Mouse (Mus musculus) spleen, postnatal 36 days (tissue): ENCODE results near the gene Rps21.

Experiments used
- DNase-seq, 2 experiments: peaks; one replicate each; pipeline ENCODE4 v3.0.0; 2022; ENCODE audit warnings: low spot score in 2 of 2, mixed read lengths in 1 of 2

Rps21 gene

DNA sequence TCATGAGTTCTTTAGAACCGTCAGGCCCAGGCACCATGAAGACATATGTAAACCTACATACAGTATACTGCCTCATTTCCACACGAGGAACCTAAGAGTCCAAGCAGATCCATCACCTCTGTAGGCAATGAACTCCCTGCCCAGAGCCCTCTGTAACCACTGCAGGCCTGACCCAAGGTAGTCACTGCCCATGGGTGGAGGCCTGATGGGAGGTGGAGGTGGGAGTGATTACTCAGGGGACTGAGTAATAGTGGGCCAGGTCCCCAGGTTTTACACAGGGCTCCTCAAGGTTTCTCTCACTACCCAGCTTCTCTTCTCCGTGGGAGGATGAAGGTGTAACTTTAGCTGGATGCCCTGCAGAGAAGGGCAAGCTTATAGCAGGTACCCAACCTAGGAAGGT lies 28.0 kb upstream of the Rps21 start:
- DNase-seq = no peak

DNA sequence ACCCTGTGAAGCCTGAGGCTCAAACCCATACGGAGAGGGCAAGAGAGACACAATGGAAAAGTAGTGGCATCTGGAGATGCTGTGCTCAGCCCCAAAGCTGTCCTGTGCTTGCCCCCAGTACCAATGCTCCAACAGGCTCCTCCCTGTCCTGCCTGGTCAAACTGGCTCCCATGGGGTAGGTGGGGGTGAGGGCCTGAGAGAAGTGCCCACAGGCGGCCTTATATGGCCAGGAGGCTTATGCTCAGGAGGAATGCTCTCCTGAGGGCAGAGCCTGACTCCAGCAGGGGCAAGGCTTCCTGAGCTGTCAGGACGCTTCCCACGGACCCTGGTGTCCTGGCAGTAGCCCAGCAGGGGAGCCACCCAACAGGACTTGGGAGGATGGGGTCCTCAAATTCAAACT lies 26.7 kb upstream of the Rps21 start:
- DNase-seq = no peak

DNA sequence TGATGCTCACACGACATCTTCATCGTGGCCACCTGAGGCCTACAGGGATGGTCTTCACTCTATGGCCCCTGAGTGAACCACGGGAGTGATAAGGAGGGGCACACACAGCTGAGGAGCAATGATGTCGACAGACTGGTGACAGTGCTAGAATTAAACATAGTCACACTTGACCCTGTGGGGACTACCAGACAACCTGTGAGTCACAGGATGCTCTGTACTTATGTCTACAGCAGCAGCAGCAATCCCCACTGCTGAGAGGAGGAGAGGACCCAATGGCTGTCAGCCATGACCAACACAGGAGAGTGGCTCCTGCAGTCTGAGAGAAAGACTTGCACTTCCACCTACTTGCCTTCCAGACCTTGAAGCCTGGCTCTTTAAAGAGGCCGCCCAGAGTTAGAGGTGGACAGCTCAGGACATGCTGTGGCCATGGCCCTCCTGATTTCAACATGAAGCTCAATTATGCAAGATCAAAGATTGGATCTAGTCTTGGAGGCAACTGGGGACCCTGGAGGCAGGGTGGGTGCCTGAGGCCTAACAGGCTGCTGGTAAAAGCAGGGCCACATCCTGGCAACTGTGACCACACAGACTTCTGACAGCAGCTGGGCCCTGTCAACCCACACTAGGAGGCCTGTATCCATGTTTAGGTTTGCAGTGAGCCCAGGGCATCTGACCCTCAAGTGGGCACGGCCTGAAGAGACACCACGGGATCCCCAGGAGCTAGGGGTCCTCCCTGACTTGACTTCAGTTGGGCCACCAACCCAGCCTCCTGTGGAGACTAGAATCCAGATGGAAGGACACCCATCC lies 23.9 kb upstream of the Rps21 start:
- no peak for DNase-seq

DNA sequence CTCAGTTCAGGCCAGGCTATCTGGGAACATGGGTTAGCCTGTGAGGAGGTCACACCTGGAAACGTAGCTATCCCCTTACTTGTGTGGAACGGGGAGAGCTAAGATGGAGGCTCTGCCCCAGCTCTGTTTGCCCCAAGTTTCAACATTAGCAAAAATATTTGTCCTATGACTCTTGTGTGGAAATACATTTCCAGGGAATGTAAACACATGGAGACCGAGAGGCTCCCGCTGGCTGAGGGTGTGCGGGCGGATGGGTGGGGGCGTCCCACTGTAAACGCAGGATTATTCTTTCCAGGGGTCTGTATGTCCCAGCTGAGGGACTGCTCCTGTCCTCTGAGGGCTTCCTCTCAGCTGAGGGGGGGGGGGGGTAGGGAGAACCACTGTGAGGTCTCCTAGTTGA lies 22.8 kb upstream of the Rps21 start:
- DNase-seq = no peak

DNA sequence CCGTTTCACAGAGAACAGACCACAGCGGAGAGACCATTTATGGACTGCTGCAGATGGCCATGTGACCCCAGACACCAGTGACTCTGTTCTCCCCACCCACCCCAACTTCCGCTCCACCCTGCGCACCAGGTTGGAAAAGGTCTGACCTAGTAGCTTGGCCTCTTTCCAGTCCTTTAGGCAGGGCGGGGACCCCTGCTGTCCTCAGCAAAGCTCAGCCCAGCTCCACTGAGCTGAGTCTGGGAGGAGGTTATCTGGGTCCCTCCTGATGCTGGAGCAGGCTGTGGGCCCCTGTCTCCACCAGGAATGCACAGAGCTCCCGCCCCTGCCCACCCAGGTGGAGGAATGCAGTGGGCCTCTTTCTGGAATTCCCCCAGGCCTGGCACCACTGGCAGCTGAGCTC lies 22.2 kb upstream of the Rps21 start:
- no peak for DNase-seq

DNA sequence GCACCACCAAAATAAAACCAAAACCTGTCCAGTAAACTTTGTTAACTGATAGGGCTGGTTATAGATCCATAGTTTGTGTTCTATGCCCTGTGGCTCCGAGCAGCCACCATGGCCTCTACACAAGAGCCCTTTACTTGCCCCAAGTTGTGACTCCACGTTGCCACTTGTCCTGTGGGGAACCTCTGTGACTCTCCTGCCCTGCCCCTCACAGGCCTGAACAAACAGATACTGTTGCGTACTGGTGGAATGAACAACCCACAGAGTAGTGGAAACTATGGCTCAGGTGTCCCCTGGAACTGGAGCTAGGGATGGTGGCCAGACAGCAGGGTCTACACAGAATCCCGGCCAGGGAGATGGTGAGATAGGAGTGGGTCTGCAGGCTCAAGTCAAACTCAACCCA lies 21.4 kb upstream of the Rps21 start:
- no peak for DNase-seq

DNA sequence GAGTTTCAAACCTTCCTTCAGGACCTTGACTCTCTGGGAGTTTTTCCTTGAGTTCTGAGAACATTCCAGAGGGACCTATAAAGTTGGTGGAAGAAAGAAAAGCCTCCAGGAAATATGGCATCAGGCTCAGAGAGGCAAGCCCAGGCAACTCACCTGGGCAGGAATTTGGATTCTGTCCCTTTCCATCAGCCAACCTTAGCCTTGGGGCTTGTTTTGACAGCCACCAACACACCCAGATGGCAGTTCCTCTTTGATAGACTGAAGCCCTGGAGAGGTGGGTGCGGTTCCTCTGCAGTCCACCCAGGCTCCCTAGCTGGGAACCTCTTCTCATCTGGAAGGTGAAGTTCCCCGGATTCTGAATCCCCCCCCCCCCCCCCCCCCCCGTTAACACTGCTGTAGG lies 20.7 kb upstream of the Rps21 start:
- DNase-seq = no peak

DNA sequence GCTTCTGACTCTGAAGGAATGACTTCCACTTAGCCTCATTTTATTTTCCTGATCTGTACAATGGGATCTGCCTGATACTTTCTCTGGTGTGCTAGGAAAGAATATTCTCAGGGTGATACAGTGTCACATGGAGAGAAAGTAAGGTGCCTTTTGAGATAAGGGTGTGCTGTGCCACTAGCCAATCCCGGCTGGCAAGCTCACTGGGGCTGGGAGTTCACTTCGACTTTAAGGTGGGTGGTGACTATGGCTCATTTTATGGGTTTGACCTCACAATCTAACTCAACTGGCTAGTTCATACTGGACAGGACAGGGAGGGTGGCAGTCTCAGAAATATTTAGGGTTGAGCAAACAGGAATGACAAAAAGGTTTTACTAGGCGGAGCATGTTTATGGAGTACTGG lies 20.2 kb upstream of the Rps21 start:
- peak in 1 of 2 experiments; percentile 57 for DNase-seq

DNA sequence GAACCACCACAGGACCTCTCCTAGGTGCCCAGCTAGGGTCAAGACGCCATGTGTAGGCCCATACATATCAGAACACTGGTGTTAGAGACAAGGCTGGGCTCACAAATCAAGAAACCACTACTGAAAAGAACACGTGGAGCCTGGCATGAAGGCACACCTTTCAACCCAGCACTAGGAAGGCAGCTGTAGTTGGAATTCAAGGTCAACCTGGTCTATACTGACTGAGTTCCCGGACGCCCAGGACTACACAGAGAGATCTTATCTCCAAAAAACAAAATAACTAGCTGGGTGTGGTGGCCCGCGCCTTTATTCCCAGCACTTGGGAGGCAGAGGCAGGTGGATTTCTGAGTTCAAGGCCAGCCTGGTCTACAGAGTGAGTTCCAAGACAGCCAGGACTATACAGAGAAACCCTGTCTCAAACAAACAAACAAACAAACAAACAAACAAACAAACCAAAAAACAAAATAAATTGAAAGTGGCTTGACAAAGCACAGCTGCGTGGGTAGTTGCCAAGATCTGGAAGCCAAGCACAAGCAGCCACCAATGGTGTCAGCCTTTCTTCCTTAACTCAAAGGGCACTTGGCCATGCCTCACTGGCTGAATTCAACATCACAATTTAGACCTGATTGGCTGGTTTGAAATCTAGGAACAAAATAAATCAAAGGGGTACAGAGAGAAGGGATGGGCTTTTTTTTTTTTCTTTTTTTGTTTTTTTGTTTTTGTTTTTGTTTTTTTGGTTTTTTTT lies 19.4 kb upstream of the Rps21 start:
- no peak for DNase-seq

DNA sequence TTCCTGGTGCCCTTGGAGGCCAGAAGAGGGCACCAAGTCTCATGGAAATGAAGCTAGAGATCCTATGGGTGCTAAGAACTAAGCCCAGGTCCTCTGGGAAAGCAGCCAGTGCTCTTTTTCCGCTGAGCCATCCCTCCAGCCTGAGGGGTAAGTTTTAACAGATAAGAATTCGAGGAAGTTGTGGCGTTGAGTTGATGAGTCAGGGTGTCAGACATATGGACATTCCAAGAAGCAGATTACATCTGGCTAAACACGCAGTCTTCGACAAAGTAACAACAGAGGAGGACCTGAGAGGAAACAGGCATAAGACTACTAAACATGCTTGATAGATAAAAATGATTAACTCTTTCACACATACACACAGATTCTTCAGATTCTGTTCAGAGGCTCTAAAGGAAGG lies 18.6 kb upstream of the Rps21 start:
- DNase-seq = no peak

DNA sequence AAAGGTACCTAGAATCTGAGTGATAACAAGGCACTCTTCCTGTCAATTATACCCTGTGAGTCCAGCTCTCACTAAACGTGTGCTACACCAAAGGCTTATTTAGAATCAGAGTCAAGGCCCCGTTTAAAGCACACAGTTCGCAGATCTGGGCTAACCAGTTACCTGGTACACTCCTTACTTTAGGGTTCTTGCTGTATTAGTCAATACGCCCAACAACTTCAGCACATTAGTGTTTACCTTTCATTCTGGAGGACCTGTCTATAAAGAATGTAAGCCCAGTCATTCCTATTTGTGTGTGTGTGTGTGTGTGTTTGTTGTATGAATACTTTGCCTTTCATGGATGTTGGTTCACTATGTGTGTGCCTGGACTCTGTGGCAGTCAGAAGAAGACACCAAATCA lies 14.1 kb upstream of the Rps21 start:
- no peak for DNase-seq

DNA sequence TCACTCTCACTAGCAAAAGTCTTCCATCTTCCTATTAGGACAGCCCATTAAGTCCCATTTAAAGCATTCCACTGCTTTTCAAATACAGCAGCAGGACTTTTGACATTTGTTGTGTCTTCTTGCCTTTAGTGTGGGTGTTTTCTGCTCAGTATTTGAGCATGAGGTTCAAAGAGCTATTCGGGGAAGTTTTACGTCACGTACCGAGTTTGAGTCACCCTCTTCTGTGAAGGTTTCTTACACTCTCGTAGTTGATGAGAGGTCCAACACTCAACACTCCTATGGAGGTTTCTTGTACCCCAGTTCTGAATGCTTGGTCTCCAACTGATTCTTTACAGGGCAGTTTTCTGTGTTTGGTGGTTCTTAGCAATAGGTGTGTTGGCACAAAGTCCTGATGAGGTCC lies 9.3 kb upstream of the Rps21 start:
- no peak for DNase-seq

DNA sequence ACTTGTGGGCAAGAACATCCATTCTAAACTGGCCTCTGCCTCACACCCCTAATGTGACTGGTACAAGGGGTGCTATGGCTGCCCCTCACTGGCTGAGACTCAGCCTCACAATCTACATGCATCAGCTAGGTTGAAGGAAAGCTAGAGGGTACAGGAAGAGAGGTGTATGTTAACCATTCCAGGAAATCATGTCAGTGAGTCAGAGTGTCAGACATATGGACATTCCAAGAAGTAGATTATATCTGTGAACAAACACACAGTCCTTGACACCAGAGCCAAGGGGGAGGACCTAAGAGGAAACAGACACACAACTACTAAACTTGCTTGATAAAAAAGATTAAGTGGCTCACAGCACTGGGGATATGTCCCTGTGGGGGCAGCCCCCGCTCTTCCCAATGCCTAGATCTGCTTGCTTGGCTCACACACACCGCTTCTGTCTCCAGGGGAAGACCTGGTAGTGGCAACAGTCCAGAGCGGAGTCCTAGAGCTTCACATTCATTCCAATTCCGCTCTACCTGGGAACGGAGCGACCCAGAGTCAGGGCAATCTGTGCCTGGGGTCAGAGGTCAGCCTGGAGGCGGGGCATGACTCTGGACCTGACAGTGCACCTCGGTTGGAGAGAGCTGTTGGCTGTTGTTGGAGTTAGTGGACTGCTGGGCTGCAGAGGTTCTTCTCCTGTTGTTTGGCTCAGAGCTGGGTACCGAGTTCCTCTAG lies 8.1 kb upstream of the Rps21 start:
- no peak for DNase-seq

DNA sequence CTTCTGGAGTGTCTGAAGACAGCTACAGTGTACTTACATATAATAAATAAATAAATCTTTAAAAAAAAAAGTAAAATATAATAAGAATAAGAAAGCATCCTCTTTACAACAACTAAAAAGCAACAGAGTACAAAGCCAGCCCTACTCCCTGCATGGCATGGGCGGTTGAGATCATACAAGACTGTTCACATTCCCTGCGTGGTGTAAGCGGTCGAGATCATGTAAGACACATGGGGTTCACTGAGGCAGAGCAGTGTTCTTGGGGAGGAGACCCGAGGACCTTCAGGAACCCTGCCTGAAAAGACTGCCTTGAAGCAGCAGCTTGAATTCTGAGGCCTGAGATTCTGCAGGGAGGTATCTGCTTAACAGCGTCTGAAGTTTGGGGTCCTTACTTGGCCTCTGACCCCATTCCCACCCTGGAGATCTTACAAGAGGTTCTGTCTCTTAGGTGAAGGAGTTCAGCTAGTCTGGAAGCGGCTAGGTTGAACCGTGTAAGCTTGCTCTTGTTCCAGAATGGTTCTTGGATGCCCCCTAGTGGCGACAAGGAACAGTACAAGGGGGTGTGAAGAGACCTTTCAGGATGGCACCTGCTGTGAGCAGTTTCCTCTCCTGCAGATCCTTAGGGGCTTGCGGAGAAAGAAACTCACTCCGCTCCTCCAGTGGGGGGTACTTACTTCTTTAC lies 6.1 kb upstream of the Rps21 start:
- DNase-seq = peak; percentile 69 to 74

DNA sequence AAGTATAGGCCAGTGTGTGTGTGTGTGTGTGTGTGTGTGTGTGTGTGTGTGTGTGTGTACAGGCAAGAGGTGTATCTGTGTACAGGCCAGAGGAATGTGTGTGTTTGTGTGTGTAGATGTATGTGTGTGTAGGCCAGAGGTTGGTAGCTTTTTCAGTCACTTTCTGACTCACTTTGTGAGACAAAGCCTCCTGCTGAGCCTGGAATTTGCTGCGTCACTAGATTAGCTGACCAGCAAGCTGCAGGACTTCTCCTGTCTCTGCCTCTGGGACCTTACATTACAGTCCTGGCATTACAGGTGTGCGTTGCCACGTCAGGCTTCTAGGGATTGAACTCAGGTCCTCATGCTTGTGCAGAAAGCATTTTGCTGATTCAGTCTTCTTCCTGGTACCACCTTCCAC lies 5.3 kb upstream of the Rps21 start:
- no peak for DNase-seq

DNA sequence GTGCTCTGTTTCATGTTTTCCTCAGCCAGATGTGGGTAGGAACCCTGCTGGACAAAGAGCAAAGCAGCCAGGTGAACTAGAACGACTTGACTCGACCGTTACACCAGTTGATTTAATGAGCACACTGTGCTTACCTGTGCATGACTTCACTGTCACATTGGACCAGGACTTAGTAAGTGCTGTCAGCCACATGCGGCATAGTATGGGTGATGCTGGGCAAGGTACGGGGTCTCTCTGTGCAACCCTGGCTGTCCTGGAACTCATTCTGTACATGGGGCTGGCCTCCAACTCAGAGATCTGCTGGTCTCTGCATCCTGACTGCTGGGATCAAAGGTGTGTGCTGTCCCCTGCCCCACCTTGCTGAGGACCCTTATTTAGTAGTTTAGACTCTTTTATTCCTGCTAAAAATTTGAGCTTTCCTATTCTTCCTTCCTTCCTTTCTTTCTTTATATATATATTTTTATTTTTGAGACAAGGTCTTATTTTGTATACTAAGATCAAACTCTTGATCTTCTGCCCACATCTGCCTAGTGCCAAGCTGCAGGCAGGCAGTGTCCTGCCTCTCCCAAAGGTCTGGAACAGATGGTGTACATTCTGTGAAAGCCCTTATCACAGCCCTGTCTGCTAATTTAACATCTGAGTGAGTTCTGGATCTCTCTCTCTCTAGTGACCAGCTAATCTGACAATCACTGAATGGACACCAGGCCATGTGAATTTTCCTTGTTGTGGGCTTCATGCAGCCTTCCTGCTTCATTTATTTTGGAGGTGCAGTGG lies 2.6 kb upstream of the Rps21 start:
- no peak for DNase-seq

DNA sequence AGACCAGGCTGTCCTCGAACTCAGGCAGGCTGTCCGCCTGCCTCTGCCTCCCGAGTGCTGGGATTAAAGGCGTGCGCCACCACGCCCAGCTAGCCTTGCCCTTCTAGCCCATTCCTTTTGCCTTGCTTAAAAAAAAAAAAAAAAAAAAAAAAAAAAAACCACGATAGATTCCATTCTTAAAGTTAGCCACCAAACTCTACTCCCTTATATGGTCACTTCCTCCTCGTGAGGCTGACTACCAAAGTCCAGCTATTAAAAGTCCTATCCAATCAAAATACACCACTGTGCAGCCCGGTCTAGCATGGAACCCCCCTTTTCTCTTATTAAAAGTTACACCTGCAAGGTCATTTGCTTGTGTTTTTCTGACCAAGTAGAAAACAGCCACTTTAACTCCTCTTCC lies 1.5 kb upstream of the Rps21 start:
- no peak for DNase-seq

DNA sequence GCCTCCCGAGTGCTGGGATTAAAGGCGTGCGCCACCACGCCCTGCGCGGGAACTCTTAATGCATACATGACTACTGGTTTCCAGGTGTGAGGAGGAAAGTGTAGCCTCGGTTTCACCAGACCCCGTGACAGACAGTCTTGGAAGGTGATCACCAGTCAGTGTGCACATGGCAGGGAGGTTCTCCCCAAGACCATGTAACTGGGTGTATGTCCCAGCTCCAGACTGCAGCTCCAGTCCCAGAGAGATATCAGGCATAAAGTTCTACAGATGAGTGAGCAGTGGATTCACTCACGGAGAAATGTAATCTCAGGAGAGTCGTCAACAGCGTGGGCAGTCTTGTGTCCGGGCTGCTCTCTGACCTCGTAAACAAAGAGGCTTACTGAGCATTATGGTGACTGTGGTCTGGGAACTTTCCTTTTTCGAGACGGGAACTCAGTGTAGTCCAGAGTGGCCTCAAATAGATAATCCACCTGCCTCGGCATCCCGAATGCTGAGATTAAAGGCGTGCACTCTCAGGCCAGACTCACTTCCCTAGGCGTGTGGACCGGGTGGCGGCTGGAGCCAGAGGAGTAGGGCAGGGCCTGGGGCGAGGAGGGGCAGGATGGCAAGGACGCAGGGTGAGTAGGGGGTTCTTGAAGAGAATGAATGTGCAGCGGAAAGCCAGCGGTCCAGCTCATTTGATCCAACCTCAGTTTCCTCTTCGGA lies 729 bp upstream of the Rps21 start:
- DNase-seq = no peak

DNA sequence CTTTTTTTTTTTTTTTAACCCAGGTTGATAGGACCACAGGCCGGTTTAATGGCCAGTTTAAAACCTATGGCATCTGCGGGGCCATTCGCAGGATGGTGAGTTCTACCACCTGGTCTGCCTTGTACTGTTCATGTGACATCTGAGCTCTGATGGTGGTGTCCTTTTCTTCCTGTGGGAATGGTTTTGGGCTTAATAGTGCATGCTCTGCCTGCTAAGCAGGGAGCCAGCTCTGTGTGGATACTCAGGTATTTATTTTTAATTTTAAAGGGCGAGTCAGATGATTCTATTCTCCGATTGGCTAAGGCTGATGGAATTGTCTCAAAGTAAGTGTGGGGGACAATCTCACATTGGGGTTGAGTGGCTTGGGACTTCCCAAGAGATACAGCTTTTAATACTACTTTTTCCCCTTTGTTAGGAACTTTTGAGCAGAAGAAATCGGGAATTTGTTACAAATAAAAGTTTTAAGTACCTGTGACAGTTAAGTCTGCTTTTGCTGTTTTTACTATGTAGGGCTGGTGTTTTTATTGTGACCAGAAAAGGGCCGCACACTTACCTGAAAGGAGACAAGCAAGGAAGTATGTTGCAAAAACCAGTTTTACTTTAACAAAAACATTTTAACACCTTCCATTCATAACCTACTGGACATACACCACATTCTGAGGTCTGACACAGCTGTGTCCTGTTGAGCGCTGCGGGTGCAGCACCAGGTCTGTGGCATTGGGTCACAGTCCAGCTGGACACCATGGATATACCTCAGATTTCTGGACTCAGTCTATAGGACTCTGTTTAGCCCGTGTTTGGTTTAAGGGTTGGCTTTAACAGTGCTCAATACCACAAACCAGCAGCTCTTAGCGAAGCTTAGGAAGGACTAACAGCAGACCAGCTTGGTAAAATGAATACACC lies 1.0 kb downstream of the Rps21 start:
- no peak for DNase-seq
